Mouse (Mus musculus): ENCODE results near the gene Tmem238l. TPM values are rescaled to one million over a fixed set of nuclear protein-coding genes. Genes with fewer than 3 reads are reported as not detected.

Tmem238l gene
- total and polyA plus RNA-seq, 3 experiments, result not detected

Other genes with a start within 250 kb of the Tmem238l start
- 10 to 100 TPM in 1 of 2 experiments, 1 to 10 TPM in 1; 7.8 to 15.3 TPM for gene Pirt, start 44.7 kb upstream of the Tmem238l start, total RNA-seq (2021)
- 1.9 and 2.7 TPM in 2 replicates for gene Pirt, start 44.7 kb upstream of the Tmem238l start, polyA plus RNA-seq (2012; rRNA removed)
- 1 to 10 TPM; 6.8 to 8.6 TPM for gene Tmem220, start 68.5 kb downstream of the Tmem238l start, total RNA-seq (2021)
- 2.6 TPM in 2 replicates for gene Tmem220, start 68.5 kb downstream of the Tmem238l start, polyA plus RNA-seq (2012; rRNA removed)
- 10 to 100 TPM; 23.1 to 26.1 TPM for gene Adprm, start 96.0 kb downstream of the Tmem238l start, total RNA-seq (2021)
- 3.8 and 4.1 TPM in 2 replicates for gene Adprm, start 96.0 kb downstream of the Tmem238l start, polyA plus RNA-seq (2012; rRNA removed)
- 10 to 100 TPM; 19.5 to 22.7 TPM for gene Sco1, start 96.0 kb downstream of the Tmem238l start, total RNA-seq (2021)
- gene Sco1, start 96.0 kb downstream of the Tmem238l start, polyA plus RNA-seq (2012; rRNA removed), result 10.5 and 12.0 TPM in 2 replicates
- gene Myh3, start 121.7 kb downstream of the Tmem238l start, total RNA-seq (2021), result under 1 TPM; 0.06 to 0.14 TPM
- not detected in 2 replicates for gene Myh3, start 121.7 kb downstream of the Tmem238l start, polyA plus RNA-seq (2012; rRNA removed)
- not detected for gene Myh2, start 214.4 kb downstream of the Tmem238l start, total RNA-seq (2021)
- gene Myh2, start 214.4 kb downstream of the Tmem238l start, polyA plus RNA-seq (2012; rRNA removed), result 0.03 TPM in 1 of 2 replicates, not detected in the other
- under 1 TPM in 1 of 2 experiments, not detected in 1; 0.07 TPM for gene Myh1, start 243.4 kb downstream of the Tmem238l start, total RNA-seq (2021)
- gene Myh1, start 243.4 kb downstream of the Tmem238l start, polyA plus RNA-seq (2012; rRNA removed), result not detected in 2 replicates

All from adrenal gland, adult 2 months (tissue).